In genomic region chr16:44216417-44216816, GRCm38 (mm10) we compare ENCODE assay signal across 23 mouse cellular contexts.
"Had no signal": no experiment of that assay in that cellular context is flagged by ENCODE, and none has a peak within 500 bp of the region (broad histone marks: within the 10 kb centered on the region; RNA-seq: fewer than 3 reads in every experiment).

No protein-coding gene starts in this region.

- H3K4me3 ChIP-seq: liver, embryonic 13.5 days; liver, embryonic 15.5 days; lung, embryonic 15.5 days; megakaryocyte, embryonic 14.5 days; midbrain, embryonic 13.5 days; midbrain, embryonic 15.5 days; neural tube, embryonic 13.5 days; neural tube, embryonic 15.5 days had no signal

- H3K9me3 ChIP-seq: liver, embryonic 13.5 days; liver, embryonic 15.5 days; lung, embryonic 15.5 days; midbrain, embryonic 13.5 days; midbrain, embryonic 15.5 days; neural tube, embryonic 13.5 days; neural tube, embryonic 15.5 days had no signal

- DNase-seq: liver, embryonic 13.5 days; liver, postnatal 0 days; lung, adult 2 months; lung, postnatal 14 days; lung, postnatal 36 days; retina, postnatal 1 day; right cerebral cortex, adult 18-20 months; right cerebral cortex, postnatal 25 days; right cerebral cortex, postnatal 4 days; spleen, adult 18-20 months; thymus, adult 18-20 months; thymus, postnatal 25 days; thymus, postnatal 4 days had no signal

- H3K4me1 ChIP-seq: liver, embryonic 13.5 days; liver, embryonic 15.5 days; lung, embryonic 15.5 days; megakaryocyte, embryonic 14.5 days; midbrain, embryonic 13.5 days; midbrain, embryonic 15.5 days; neural tube, embryonic 13.5 days; neural tube, embryonic 15.5 days had no signal

- H3K27ac ChIP-seq: liver, embryonic 13.5 days; liver, embryonic 15.5 days; lung, embryonic 15.5 days; macrophage; midbrain, embryonic 13.5 days; midbrain, embryonic 15.5 days; neural tube, embryonic 13.5 days; neural tube, embryonic 15.5 days had no signal

- ATAC-seq: liver, postnatal 0 days; lung, postnatal 0 days; midbrain, embryonic 13.5 days; midbrain, embryonic 15.5 days had no signal

- H3K4me2 ChIP-seq: liver, embryonic 13.5 days; liver, embryonic 15.5 days; lung, embryonic 15.5 days; midbrain, embryonic 11.5 days; midbrain, embryonic 13.5 days; midbrain, embryonic 15.5 days; neural tube, embryonic 13.5 days; neural tube, embryonic 15.5 days had no signal

- H3K27me3 ChIP-seq: liver, embryonic 13.5 days; liver, embryonic 15.5 days; lung, embryonic 15.5 days; megakaryocyte, embryonic 14.5 days; midbrain, embryonic 13.5 days; midbrain, embryonic 15.5 days; neural tube, embryonic 13.5 days; neural tube, embryonic 15.5 days had no signal

- H3K9ac ChIP-seq: liver, embryonic 13.5 days; liver, embryonic 15.5 days; liver, postnatal 0 days; lung, embryonic 15.5 days; midbrain, embryonic 13.5 days; midbrain, embryonic 15.5 days; neural tube, embryonic 13.5 days; neural tube, embryonic 15.5 days had no signal
